Mouse (Mus musculus): Measurements from ENCODE around the gene Kcnj3. TPM values are rescaled to one million over a fixed set of nuclear protein-coding genes. Genes with fewer than 3 reads are reported as not detected.

Kcnj3 gene
- polyA plus RNA-seq, 1 experiment: not detected

GRCm38 (mm10) chr2:55580286-55580685, 144.5 kb downstream of the Kcnj3 start:
- Histone ChIP-seq H3K4me1 (ENCODE audit: control insufficient read depth, insufficient read depth, low read length) (no peaks in the 10 kb centered on the region), H3K4me3 (ENCODE audit: insufficient read depth, low read length) (no peak overlapping the region), H3K27ac (ENCODE audit: insufficient read depth, low read depth, low read length) (no peak overlapping the region)
- no peak for TF ChIP-seq CTCF (IDR thresholded peaks at IDR 0.05; ENCODE audit: low read depth, low read length)
- no peak for TF ChIP-seq POLR2A (IDR thresholded peaks at IDR 0.05; ENCODE audit: borderline replicate concordance, low read depth, low read length)

DNA sequence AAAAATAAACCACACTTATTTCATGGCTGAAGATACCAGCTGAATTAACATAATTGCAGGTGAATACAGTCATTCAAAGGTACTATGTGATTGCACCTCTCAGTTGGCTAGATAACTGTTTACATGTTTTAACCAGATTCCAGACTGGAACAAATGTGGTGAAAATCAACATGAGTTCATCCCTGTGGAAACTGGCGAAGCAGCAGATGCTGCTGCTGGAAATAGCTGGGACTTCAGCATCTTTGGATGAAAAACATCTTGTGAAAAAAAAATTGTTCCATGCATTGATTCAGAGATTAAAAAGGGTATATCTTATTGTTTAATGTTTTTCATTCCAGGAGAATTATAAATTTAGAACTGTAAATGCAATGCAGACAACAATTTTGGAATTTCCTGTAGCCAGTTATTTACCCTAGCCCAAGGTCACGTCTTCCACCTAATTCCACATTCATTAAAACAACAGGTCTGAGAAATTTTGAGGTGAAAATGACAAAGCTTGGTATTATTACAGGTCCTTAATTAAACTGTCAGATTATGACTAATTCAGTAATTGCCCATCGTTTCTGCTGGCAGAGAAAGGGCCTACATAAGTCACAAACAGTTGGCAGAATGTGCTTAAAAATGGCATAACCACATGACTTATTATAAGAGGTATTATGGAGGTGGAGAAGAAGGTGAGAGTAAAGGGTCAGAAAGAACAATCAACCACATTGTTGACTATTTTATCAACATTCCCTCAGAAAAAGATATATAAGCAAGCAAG, 155.6 kb downstream of the Kcnj3 start:
- TF ChIP-seq CTCF (IDR thresholded peaks at IDR 0.05; ENCODE audit: low read depth, low read length): no peak
- no peak for TF ChIP-seq POLR2A (IDR thresholded peaks at IDR 0.05; ENCODE audit: borderline replicate concordance, low read depth, low read length)
- Histone ChIP-seq H3K4me3 (ENCODE audit: insufficient read depth, low read length) (no peak overlapping the region), H3K4me1 (ENCODE audit: control insufficient read depth, insufficient read depth, low read length) (no peaks in the 10 kb centered on the region), H3K27ac (ENCODE audit: insufficient read depth, low read depth, low read length) (no peak overlapping the region)

Data from bone marrow macrophage, adult 2 months (primary cell).